Mouse (Mus musculus) megakaryocyte, embryonic 14.5 days (primary cell): ENCODE measurements around the gene Ccr1. TPM values are rescaled to one million over a fixed set of nuclear protein-coding genes. Genes with fewer than 3 reads are reported as not detected.
A peak's percentile ranks its signal among the peaks of the same experiment; 100 is the strongest.
"Not testable (repeated sequence)": the region's sequence is repeated elsewhere in the genome, so short reads cannot be mapped to it uniquely, and the experiment has no call there.

Experiments
- H3K27me3 ChIP-seq: replicated peaks from 2 replicates; pipeline ENCODE3; 2012; ENCODE audit warnings: inconsistent platforms
- H3K36me3 ChIP-seq: replicated peaks from 2 replicates; pipeline ENCODE3; 2012; ENCODE audit warnings: low read length, inconsistent platforms, mixed read lengths
- H3K4me1 ChIP-seq: 2 replicates; pipeline ENCODE4 v1.6.1; 2012; ENCODE audit warnings: inconsistent platforms
- H3K4me3 ChIP-seq: replicated peaks from 2 replicates; pipeline ENCODE3; 2012; ENCODE audit warnings: moderate library complexity, mild to moderate bottlenecking, inconsistent platforms
- H3K9me3 ChIP-seq: 2 replicates; pipeline ENCODE4 v1.6.1; 2012; ENCODE audit warnings: inconsistent platforms
- FLI1 ChIP-seq: IDR thresholded peaks from 2 replicates; pipeline ENCODE4 v1.6.1; 2012; ENCODE audit warnings: low read length, inconsistent platforms, mixed read lengths
- GATA1 ChIP-seq: IDR thresholded peaks from 3 replicates; pipeline ENCODE4 v1.6.1; 2012; ENCODE audit warnings: mixed read lengths, low read length, inconsistent platforms, borderline replicate concordance
- polyA plus RNA-seq: library from polyadenylated mRNA; stranded (reverse); fragments of >175 nt; gene quantifications from 2 replicates; pipeline ENCODE4 v1.2.3, GENCODE M21; 2012; ENCODE audit warnings: low replicate concordance; ENCODE audit not compliant: insufficient read depth

Gene Ccr1
- polyA plus RNA-seq, 1 experiment: 0.30 TPM

DNA sequence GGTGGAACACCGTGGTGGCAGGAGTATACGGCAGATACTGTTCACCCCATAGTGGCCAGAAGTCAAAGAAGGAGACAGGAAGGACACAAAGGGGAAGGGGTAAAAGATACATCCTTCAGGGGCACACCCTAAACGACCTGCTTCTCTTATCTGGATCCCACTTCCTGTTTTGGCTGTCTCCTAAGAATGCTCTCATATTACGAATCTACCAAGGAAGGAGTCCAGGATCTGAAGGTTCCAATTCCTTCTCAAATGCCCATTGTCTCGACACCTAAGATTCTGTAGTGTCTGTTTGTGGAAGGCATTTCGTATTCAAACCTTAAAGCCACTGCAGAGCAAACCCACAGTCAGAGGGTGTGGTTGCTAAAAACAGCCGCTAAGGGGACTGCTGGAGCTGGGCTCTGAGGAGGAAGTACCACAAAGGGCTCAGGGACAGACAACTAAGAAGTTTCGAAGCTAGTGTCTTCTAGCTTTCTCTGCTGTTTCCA is 39.7 kb downstream of the Ccr1 start:
- no peaks in the 10 kb centered on the region for H3K27me3 ChIP-seq
- peaks cover 85% of the 10 kb centered on the region for H3K4me1 ChIP-seq
- no peaks in the 10 kb centered on the region for H3K36me3 ChIP-seq
- no peaks in the 10 kb centered on the region for H3K9me3 ChIP-seq
- peak overlapping the region; percentile 87 for H3K4me3 ChIP-seq
- TF ChIP-seq FLI1 (no peak), GATA1 (peak; percentile 82; the same call in 1 of the 3 replicates)

DNA sequence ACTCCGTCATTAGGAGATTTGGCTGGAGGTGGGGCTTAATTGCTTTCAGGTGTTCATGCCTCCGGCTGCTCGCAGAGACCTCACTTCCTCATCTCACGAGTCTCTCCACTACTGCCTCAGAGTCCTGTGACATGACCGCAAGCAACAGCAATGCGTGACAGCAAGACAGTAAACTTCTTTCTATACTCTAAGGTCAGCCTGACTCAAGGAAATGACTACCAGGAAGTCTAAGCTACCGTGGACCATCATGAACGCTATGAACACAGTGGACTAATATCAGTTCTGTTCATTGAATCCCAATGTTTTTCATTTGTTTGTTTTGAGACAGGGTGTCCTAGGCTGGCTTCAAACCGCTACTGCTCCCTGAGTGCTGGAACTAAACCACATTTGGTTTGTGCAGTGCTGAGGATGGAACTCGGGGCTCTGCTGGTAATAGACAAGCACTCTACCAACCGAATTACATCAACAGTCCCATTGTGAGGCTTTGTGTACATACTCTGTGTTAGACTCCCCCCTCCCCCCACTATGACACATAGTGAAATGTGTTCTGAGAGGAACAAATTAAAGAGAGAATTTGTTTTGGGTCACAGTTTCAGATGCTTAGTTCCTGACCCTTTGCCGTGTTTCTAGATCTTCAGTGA is 40.3 kb downstream of the Ccr1 start:
- TF ChIP-seq FLI1 (no peak), GATA1 (no peak)
- Histone ChIP-seq H3K4me3 (peak overlapping the region; percentile 87), H3K36me3 (no peaks in the 10 kb centered on the region), H3K27me3 (no peaks in the 10 kb centered on the region), H3K9me3 (no peaks in the 10 kb centered on the region), H3K4me1 (peaks cover 88% of the 10 kb centered on the region)

DNA sequence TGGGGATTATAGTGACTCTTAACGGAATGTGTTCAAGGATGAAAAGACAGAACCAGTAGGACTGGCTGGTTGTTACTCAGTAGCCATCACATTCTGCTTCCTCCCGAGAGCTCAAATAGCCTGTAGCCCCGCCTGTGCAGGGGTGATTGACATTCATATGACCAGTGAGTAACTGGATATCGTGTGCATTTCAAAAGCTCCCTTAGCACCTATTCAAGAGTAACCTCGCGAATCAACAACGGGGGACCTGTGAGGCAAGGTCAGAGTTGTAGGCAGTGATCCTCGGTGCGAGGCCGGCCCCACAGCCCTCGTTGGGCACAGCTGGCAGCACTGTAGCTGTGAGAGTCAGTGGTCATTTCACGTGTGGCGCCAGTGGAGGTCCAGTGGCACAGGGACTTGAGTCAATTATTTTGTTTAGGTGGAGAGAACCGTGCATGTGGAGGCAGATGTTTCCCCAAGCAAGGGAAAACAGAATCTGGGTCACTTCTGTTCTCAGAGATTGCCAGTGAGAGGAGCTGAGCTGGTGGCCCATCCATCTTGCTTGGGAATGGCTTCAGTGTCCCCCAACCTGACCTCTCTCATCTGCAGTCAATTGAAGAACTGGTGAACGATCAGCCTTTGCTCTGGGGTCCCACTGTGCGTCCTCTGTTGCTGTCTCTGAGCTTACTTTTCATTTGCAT is 41.1 kb downstream of the Ccr1 start:
- no peaks in the 10 kb centered on the region for H3K9me3 ChIP-seq
- H3K4me1 ChIP-seq: peaks cover 84% of the 10 kb centered on the region

GRCm38 (mm10) chr9:123926041-123926440 is 42.5 kb downstream of the Ccr1 start:
- H3K4me1 ChIP-seq: peaks cover 71% of the 10 kb centered on the region
- peak overlapping the region; percentile 93 for H3K4me3 ChIP-seq

More for the DNA sequence above, 41.1 kb downstream of the Ccr1 start:
- Histone ChIP-seq H3K4me3 (peak overlapping the region; percentile 57), H3K36me3 (no peaks in the 10 kb centered on the region), H3K27me3 (no peaks in the 10 kb centered on the region)
- TF ChIP-seq FLI1 (no peak), GATA1 (no peak)

DNA sequence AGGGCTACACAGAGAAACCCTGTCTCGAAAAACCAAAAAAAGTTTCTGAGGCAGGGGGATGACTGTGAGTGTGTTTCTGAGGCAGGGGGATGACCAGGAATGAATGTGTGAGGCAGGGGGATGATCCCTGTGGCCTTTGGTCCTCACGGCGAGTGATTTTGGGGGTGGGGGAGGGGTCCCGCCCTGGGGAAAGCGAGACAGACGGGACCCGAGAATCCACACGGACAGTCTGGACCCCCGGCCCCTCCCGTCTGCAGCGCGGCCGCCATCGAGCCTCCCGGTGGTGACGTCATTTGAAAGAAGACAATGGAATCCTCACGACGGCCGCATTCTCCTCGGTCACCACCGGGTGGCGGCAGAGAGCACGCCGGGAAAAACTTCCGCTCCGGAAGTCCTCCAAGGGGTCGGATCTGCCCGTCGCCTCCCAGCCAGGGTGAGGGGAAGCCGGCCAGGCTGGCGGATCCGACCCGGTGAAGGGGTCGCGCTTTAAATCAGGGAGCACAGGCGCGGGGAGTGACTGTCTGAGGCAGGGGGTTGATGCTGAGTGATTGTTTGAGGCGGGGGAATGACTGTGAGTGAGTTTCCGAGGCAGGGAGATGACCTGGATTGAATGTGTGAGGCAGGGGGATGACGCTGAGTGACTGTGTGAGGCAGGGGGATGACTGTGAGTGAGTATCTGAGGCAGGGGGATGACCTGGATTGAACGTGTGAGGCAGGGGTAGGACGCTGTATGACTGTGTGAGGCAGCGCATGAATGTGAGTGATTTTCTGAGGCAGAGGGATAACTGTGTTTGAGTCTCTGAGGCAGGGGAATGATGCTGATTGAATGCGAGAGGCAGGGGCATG is 43.2 kb downstream of the Ccr1 start:
- Histone ChIP-seq H3K4me3 (peak overlapping the region; percentile 96), H3K4me1 (peaks cover 63% of the 10 kb centered on the region), H3K27me3 (no peaks in the 10 kb centered on the region), H3K36me3 (no peaks in the 10 kb centered on the region), H3K9me3 (no peaks in the 10 kb centered on the region)
- TF ChIP-seq FLI1: no peak
- no peak for TF ChIP-seq GATA1

More at GRCm38 (mm10) chr9:123926041-123926440, 42.5 kb downstream of the Ccr1 start:
- H3K9me3 ChIP-seq, H3K36me3 ChIP-seq, H3K27me3 ChIP-seq: not testable (repeated sequence)

GRCm38 (mm10) chr9:123924589-123925066 is 43.9 kb downstream of the Ccr1 start:
- Histone ChIP-seq H3K27me3 (no peaks in the 10 kb centered on the region), H3K4me1 (peaks cover 56% of the 10 kb centered on the region), H3K36me3 (no peaks in the 10 kb centered on the region), H3K4me3 (peak overlapping the region; percentile 96), H3K9me3 (no peaks in the 10 kb centered on the region)
- TF ChIP-seq FLI1: no peak
- TF ChIP-seq GATA1: no peak

DNA sequence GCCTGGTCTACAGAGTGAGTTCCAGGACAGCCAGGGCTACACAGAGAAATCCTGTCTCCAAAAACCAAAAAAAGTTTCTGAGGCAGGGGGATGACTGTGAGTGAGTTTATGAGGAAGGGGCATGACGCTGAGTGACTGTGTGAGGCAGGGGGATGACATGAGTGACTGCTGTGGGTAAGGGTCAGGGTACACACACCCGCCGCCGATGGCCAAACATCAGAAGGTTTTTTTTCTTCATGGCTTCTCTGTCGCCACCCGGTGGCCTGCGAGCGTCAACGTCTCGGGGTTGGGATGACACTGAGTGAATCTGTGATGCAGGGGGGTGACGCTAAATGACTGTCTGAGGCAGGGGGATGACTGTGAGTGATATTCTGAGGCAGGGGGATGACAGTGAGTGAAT is 44.5 kb downstream of the Ccr1 start:
- H3K9me3 ChIP-seq, H3K36me3 ChIP-seq, H3K27me3 ChIP-seq: not testable (repeated sequence)
- H3K4me1 ChIP-seq: peaks cover 50% of the 10 kb centered on the region
- peak overlapping the region; percentile 96 for H3K4me3 ChIP-seq

- H3K4me3 ChIP-seq: peak overlapping the region; percentile 96
- peaks cover 44% of the 10 kb centered on the region for H3K4me1 ChIP-seq
- H3K36me3 ChIP-seq: no peaks in the 10 kb centered on the region
- no peak for TF ChIP-seq FLI1
- TF ChIP-seq GATA1: no peak
- no peaks in the 10 kb centered on the region for H3K27me3 ChIP-seq
- H3K9me3 ChIP-seq: no peaks in the 10 kb centered on the region
These were observed 45.1 kb downstream of the Ccr1 start for GRCm38 (mm10) chr9:123923146-123923991.

Other genes with a start within 250 kb of the Ccr1 start
- not detected in 2 replicates for gene Cxcr6, start 162.2 kb downstream of the Ccr1 start, polyA plus RNA-seq
- gene Fyco1, start 116.8 kb downstream of the Ccr1 start, polyA plus RNA-seq: 1.9 and 5.3 TPM in 2 replicates
- gene Xcr1, start 106.7 kb downstream of the Ccr1 start, polyA plus RNA-seq: not detected in 2 replicates
- gene Ccr1l1, start 9.7 kb upstream of the Ccr1 start, polyA plus RNA-seq: not detected in 2 replicates
- 1.5 TPM in 1 of 2 replicates, not detected in the other for gene Ccr3, start 53.3 kb upstream of the Ccr1 start, polyA plus RNA-seq
- 0.10 and 0.74 TPM in 2 replicates for gene Ccr2, start 133.3 kb upstream of the Ccr1 start, polyA plus RNA-seq
- 0.17 TPM in 1 of 2 replicates, not detected in the other for gene Ccr5, start 152.9 kb upstream of the Ccr1 start, polyA plus RNA-seq